In the genomic region with DNA sequence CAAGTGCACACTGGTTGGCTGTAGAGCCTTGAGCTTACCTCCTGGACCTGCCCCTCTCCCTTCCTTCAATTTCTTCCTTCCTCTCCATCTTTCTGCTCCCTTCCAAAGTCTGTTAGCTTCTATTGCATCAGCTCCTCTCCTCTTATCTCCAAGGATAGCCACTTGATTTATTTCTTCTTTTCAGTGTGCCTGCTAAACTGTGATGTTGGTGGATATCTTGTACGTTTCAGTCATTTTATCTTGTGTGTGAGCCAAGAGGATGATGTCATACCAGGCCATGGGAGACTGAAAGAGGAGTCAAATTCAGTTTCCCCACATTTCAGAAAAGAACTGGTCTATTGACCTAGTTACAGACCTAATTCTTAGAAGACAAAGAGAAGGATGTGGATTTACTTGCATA, we compare ENCODE assay signal across 12 mouse cellular contexts.
"Had no signal": no experiment of that assay in that cellular context is flagged by ENCODE, and none has a peak within 500 bp of the region (broad histone marks: within the 10 kb centered on the region; RNA-seq: fewer than 3 reads in every experiment).

No protein-coding gene starts in this region.

- H3K27ac ChIP-seq: limb, embryonic 15.5 days; liver, embryonic 12.5 days; midbrain, embryonic 12.5 days; stomach, postnatal 0 days had no signal

- H3K36me3 ChIP-seq: limb, embryonic 15.5 days; liver, embryonic 12.5 days; lung, embryonic 15.5 days; midbrain, embryonic 12.5 days had no signal

- H3K9ac ChIP-seq: limb, embryonic 15.5 days; liver, embryonic 12.5 days; lung, embryonic 15.5 days; midbrain, embryonic 12.5 days had no signal

- DNase-seq: kidney, postnatal 10 days; kidney, postnatal 4 days; lung, postnatal 14 days; right cerebral cortex, adult 18-20 months; right cerebral cortex, postnatal 25 days had no signal

- H3K9me3 ChIP-seq: limb, embryonic 15.5 days; liver, embryonic 12.5 days; lung, embryonic 15.5 days; midbrain, embryonic 12.5 days had no signal

- H3K4me2 ChIP-seq: limb, embryonic 15.5 days; liver, embryonic 12.5 days; lung, embryonic 15.5 days; midbrain, embryonic 12.5 days had no signal

- H3K4me3 ChIP-seq: layer of hippocampus, adult 2 months; limb, embryonic 15.5 days; liver, embryonic 12.5 days; lung, embryonic 15.5 days; midbrain, embryonic 12.5 days had no signal

- H3K4me1 ChIP-seq: limb, embryonic 15.5 days; liver, embryonic 12.5 days; midbrain, embryonic 12.5 days had no signal

- H3K27me3 ChIP-seq: limb, embryonic 15.5 days; liver, embryonic 12.5 days; lung, embryonic 15.5 days; midbrain, embryonic 12.5 days had no signal

- ATAC-seq: liver, embryonic 12.5 days; midbrain, embryonic 16.5 days had no signal
